Mouse (Mus musculus) CH12.LX (cell line): ENCODE measurements around the gene Hk2. TPM values are rescaled to one million over a fixed set of nuclear protein-coding genes. Genes with fewer than 3 reads are reported as not detected.

Experiments used
- DNase-seq: peaks from one replicate; pipeline ENCODE4 v3.0.0-alpha.2; 2013; ENCODE audit errors: extremely low read depth
- H3K27ac ChIP-seq: 2 replicates; pipeline ENCODE4 v1.5.1; 2012; ENCODE audit warnings: low read depth, mild to moderate bottlenecking, control low read depth, moderate library complexity; ENCODE audit not compliant: insufficient read depth
- H3K27me3 ChIP-seq: replicated peaks from 2 replicates; pipeline ENCODE3; 2012; ENCODE audit warnings: inconsistent platforms
- H3K36me3 ChIP-seq, 2 experiments: replicated peaks in 1 of 2; 2 replicates each; pipeline versions ENCODE3 to v1.6.1; 2012; ENCODE audit warnings: inconsistent platforms in 1 of 2, low read length in 1 of 2, mild to moderate bottlenecking in 1 of 2, mixed read lengths in 1 of 2, moderate library complexity in 1 of 2; ENCODE audit not compliant: control insufficient read depth in 1 of 2, insufficient read depth in 1 of 2
- H3K4me1 ChIP-seq, 2 experiments: 2 replicates each; pipeline ENCODE4 v1.6.1; 2012; ENCODE audit warnings: inconsistent platforms in 1 of 2, moderate library complexity in 1 of 2; ENCODE audit not compliant: insufficient read depth in 2 of 2, control insufficient read depth in 1 of 2
- H3K4me2 ChIP-seq: 2 replicates; pipeline ENCODE4 v1.6.1; 2012; ENCODE audit warnings: low read depth, mild to moderate bottlenecking, control low read depth; ENCODE audit not compliant: poor library complexity, insufficient read depth, severe bottlenecking
- H3K4me3 ChIP-seq, 3 experiments: fragments of 150-350 bp in 1 of 3; sonication (generic) in 1 of 3; replicated peaks in 1 of 3; 2 replicates each; pipeline versions ENCODE3 to v1.5.1; 2011 to 2012; ENCODE audit warnings: low read depth in 2 of 3, low read length in 2 of 3, mild to moderate bottlenecking in 2 of 3, moderate library complexity in 2 of 3, control low read depth in 1 of 3, improper control_type of control experiment in 1 of 3, inconsistent platforms in 1 of 3, mixed read lengths in 1 of 3; ENCODE audit not compliant: poor library complexity in 1 of 3
- H3K79me2 ChIP-seq: replicated peaks from 2 replicates; pipeline ENCODE4 v1.6.1; 2012; ENCODE audit warnings: mild to moderate bottlenecking, moderate library complexity; ENCODE audit not compliant: control insufficient read depth, poor library complexity, insufficient read depth, severe bottlenecking; ENCODE audit errors: extremely low read depth
- H3K9ac ChIP-seq: 2 replicates; pipeline ENCODE4 v1.6.1; 2012; ENCODE audit warnings: low read depth, mild to moderate bottlenecking, control low read depth, moderate library complexity; ENCODE audit not compliant: insufficient read depth
- H3K9me3 ChIP-seq: replicated peaks from 2 replicates; pipeline ENCODE3; 2012; ENCODE audit warnings: low read length, inconsistent platforms, mixed read lengths
- CHD1 ChIP-seq: IDR thresholded peaks from 2 replicates; pipeline ENCODE4 v1.6.1; 2012; ENCODE audit warnings: low read depth, low read length, improper control_type of control experiment, inconsistent platforms
- CHD2 ChIP-seq: IDR thresholded peaks from 2 replicates; pipeline ENCODE4 v1.6.1; 2011; ENCODE audit warnings: low read length, improper control_type of control experiment
- EP300 ChIP-seq: IDR thresholded peaks from 2 replicates; pipeline ENCODE4 v1.6.1; 2011; ENCODE audit warnings: low read length, improper control_type of control experiment
- ETS1 ChIP-seq: conservative IDR thresholded peaks from 2 replicates; pipeline ENCODE4 v1.6.1; 2012; ENCODE audit warnings: low read depth, mild to moderate bottlenecking, inconsistent platforms, low read length, improper control_type of control experiment, moderate library complexity
- GABPA ChIP-seq: IDR thresholded peaks from 2 replicates; pipeline ENCODE4 v1.6.1; 2012; ENCODE audit warnings: low read depth, low read length, improper control_type of control experiment, inconsistent platforms; ENCODE audit not compliant: insufficient replicate concordance
- HCFC1 ChIP-seq: IDR thresholded peaks from 2 replicates; pipeline ENCODE4 v1.6.1; 2012; ENCODE audit warnings: low read depth, mild to moderate bottlenecking, inconsistent platforms, low read length, improper control_type of control experiment
- IRF4 ChIP-seq: IDR thresholded peaks from 2 replicates; pipeline ENCODE4 v1.6.1; 2014; ENCODE audit warnings: low read depth, mild to moderate bottlenecking, inconsistent platforms, low read length, improper control_type of control experiment
- JUN ChIP-seq: IDR thresholded peaks from 2 replicates; pipeline ENCODE4 v1.6.1; 2011; ENCODE audit warnings: low read depth, mild to moderate bottlenecking, low read length, improper control_type of control experiment, moderate library complexity; ENCODE audit not compliant: insufficient read depth
- JUND ChIP-seq: conservative IDR thresholded peaks from 2 replicates; pipeline ENCODE4 v1.6.1; 2011; ENCODE audit warnings: low read depth, low read length, improper control_type of control experiment
- MAFK ChIP-seq: IDR thresholded peaks from 2 replicates; pipeline ENCODE4 v1.6.1; 2011; ENCODE audit warnings: low read length, improper control_type of control experiment; ENCODE audit not compliant: insufficient replicate concordance
- MAX ChIP-seq: IDR thresholded peaks from 2 replicates; pipeline ENCODE4 v1.6.1; 2011; ENCODE audit warnings: low read length, improper control_type of control experiment
- MEF2A ChIP-seq: IDR thresholded peaks from 2 replicates; pipeline ENCODE4 v1.6.1; 2014; ENCODE audit warnings: low read depth, mild to moderate bottlenecking, inconsistent platforms, low read length, improper control_type of control experiment, borderline replicate concordance
- MYC ChIP-seq: IDR thresholded peaks from 2 replicates; pipeline ENCODE4 v1.6.1; 2011; ENCODE audit warnings: low read depth, mild to moderate bottlenecking, improper control_type of control experiment, low read length
- NRF1 ChIP-seq: IDR thresholded peaks from 2 replicates; pipeline ENCODE4 v1.6.1; 2014; ENCODE audit warnings: low read depth, mild to moderate bottlenecking, inconsistent platforms, low read length, improper control_type of control experiment, moderate library complexity
- POLR2A ChIP-seq: IDR thresholded peaks from 2 replicates; pipeline ENCODE4 v1.6.1; 2011; ENCODE audit warnings: low read depth, mild to moderate bottlenecking, improper control_type of control experiment, low read length
- POLR2AphosphoS2 ChIP-seq: IDR thresholded peaks from 2 replicates; pipeline ENCODE4 v1.6.1; 2011; ENCODE audit warnings: low read depth, low read length, improper control_type of control experiment
- RAD21 ChIP-seq: IDR thresholded peaks from 2 replicates; pipeline ENCODE4 v1.6.1; 2011; ENCODE audit warnings: low read depth, mild to moderate bottlenecking, low read length, improper control_type of control experiment, moderate library complexity
- RCOR1 ChIP-seq: conservative IDR thresholded peaks from 2 replicates; pipeline ENCODE4 v1.6.1; 2012; ENCODE audit warnings: low read depth, mild to moderate bottlenecking, inconsistent platforms, low read length, improper control_type of control experiment
- SIN3A ChIP-seq: IDR thresholded peaks from 2 replicates; pipeline ENCODE4 v1.6.1; 2012; ENCODE audit warnings: low read length, improper control_type of control experiment, inconsistent platforms
- SMC3 ChIP-seq: IDR thresholded peaks from 2 replicates; pipeline ENCODE4 v1.6.1; 2011; ENCODE audit warnings: low read depth, low read length, improper control_type of control experiment
- TBP ChIP-seq: conservative IDR thresholded peaks from 2 replicates; pipeline ENCODE4 v1.6.1; 2011; ENCODE audit warnings: low read depth, low read length, improper control_type of control experiment
- TCF12 ChIP-seq: IDR thresholded peaks from 2 replicates; pipeline ENCODE4 v1.6.1; 2014; ENCODE audit warnings: low read depth, mild to moderate bottlenecking, inconsistent platforms, low read length, improper control_type of control experiment
- UBTF ChIP-seq: IDR thresholded peaks from 2 replicates; pipeline ENCODE4 v1.6.1; 2012; ENCODE audit warnings: low read depth, mild to moderate bottlenecking, inconsistent platforms, low read length, improper control_type of control experiment, moderate library complexity
- USF1 ChIP-seq: IDR thresholded peaks from 2 replicates; pipeline ENCODE4 v1.6.1; 2014; ENCODE audit warnings: low read depth, mild to moderate bottlenecking, inconsistent platforms, low read length, improper control_type of control experiment
- USF2 ChIP-seq: conservative IDR thresholded peaks from 2 replicates; pipeline ENCODE4 v1.6.1; 2011; ENCODE audit warnings: low read depth, low read length, improper control_type of control experiment
- ZKSCAN1 ChIP-seq: IDR thresholded peaks from 2 replicates; pipeline ENCODE4 v1.6.1; 2012; ENCODE audit warnings: low read depth, inconsistent platforms, low read length, improper control_type of control experiment, borderline replicate concordance
- ZNF384 ChIP-seq: IDR thresholded peaks from 2 replicates; pipeline ENCODE4 v1.6.1; 2012; ENCODE audit warnings: low read depth, low read length, improper control_type of control experiment, inconsistent platforms
- dilution Hi-C: fragments of 300-500 bp; cut with MboI; formaldehyde crosslinking; loops from 2 replicates; pipeline ENCODE4 v1.14.3; 2020; ENCODE audit warnings: low sequenced_read_pairs; ENCODE audit not compliant: extremely low pct_unique_long_range_greater_than_20kb, extremely low pct_ligation_motif_present
- in situ Hi-C: fragments of 300-500 bp; cut with MboI; formaldehyde crosslinking; loops from 3 replicates; pipeline ENCODE4 v1.14.3; 2019; ENCODE audit warnings: low sequenced_read_pairs, low pct_ligation_motif_present, low pct_unique_long_range_greater_than_20kb, mixed read lengths
- polyA plus RNA-seq: library from polyadenylated mRNA; unstranded; fragments of >175 nt; gene quantifications from 2 replicates; pipeline ENCODE4 v1.2.1, GENCODE M21; 2012; ENCODE audit warnings: low read depth; ENCODE audit not compliant: insufficient read length
- total RNA-seq, 2 experiments: library from RNA; depleted of rRNA; stranded (reverse); fragments of 300-350 nt in 1 of 2; fragments of >200 nt in 1 of 2; gene quantifications; 2 replicates each; pipeline ENCODE4 v1.2.3; 2012 to 2014

Gene Hk2
- total and polyA plus RNA-seq, 3 experiments: 64.2 to 149 (median 75.3) TPM

- TF ChIP-seq CHD1: peak; percentile 11; the same call in 1 of the 2 replicates
- no peak for TF ChIP-seq HCFC1
- no peak for TF ChIP-seq RAD21
- TF ChIP-seq USF2: no peak
- peak; percentile 80 for TF ChIP-seq MYC
- TF ChIP-seq ETS1: peak; percentile 85
- peak; percentile 71 for TF ChIP-seq MEF2A
- peak; percentile 88 for TF ChIP-seq IRF4
- TF ChIP-seq, all 38 proteins: peak for 17
Observed at GRCm38 (mm10) chr6:82744553-82744952, 29.7 kb downstream of the Hk2 start (continued).

GRCm38 (mm10) chr6:82741518-82741880 is 32.8 kb downstream of the Hk2 start:
- no peaks in the 10 kb centered on the region for H3K27me3 ChIP-seq
- dilution Hi-C loops (no loop called here), in situ Hi-C loops (loop anchor here (5.0 kb wide), 1 partner anchor 101 kb away; no protein-coding TSS in a partner anchor)
- peak overlapping the region; percentile 94 for H3K27ac ChIP-seq
- H3K9ac ChIP-seq: 0 out of 2 replicates have a peak overlapping the region, but pooled peaks have one; percentile 49
- peaks cover 66 to 87% of the 10 kb centered on the region in 2 experiments for H3K36me3 ChIP-seq
- peaks cover 40 to 67% of the 10 kb centered on the region in 2 experiments for H3K4me1 ChIP-seq
- H3K4me3 ChIP-seq: no peak overlapping the region
- TF ChIP-seq MAX: no peak
- TF ChIP-seq ZKSCAN1: no peak
- no peak for TF ChIP-seq ZNF384
- 0 out of 2 replicates have a peak, but pooled peaks have one; percentile 26 for TF ChIP-seq EP300
- TF ChIP-seq NRF1: no peak
- no peak for TF ChIP-seq UBTF
- TF ChIP-seq CHD1: no peak
- 0 out of 2 replicates have a peak, but pooled peaks have one; percentile 35 for TF ChIP-seq MYC
- 0 out of 2 replicates have a peak, but pooled peaks have one; percentile 16 for TF ChIP-seq IRF4
- TF ChIP-seq CHD2: no peak
- TF ChIP-seq SMC3: no peak
- no peak for TF ChIP-seq HCFC1
- TF ChIP-seq JUN: no peak
- no peak for TF ChIP-seq USF1
- TF ChIP-seq JUND: no peak
- no peak for TF ChIP-seq POLR2A
- no peak for TF ChIP-seq TBP
- no peak for TF ChIP-seq RCOR1
- TF ChIP-seq POLR2AphosphoS2: no peak
- TF ChIP-seq SIN3A: peak; percentile 42; the same call in 1 of the 2 replicates
- no peak for TF ChIP-seq GABPA
- no peak for TF ChIP-seq TCF12
- TF ChIP-seq RAD21: no peak
- 0 out of 2 replicates have a peak, but pooled peaks have one; percentile 10 for TF ChIP-seq MAFK
- no peak for TF ChIP-seq MEF2A
- H3K4me2 ChIP-seq: no peak overlapping the region
- H3K79me2 ChIP-seq: peaks cover 27% of the 10 kb centered on the region
- DNase-seq: no peak
- H3K9me3 ChIP-seq: no peaks in the 10 kb centered on the region
